Mouse (Mus musculus): ENCODE results near the gene Arntl.

GRCm38 (mm10) chr7:113320128-113320527 lies 112.9 kb downstream of the Arntl start:
- no peak for TF ChIP-seq CTCF (IDR thresholded peaks at IDR 0.05)
- TF ChIP-seq EP300 (IDR thresholded peaks at IDR 0.05): no peak
